Mouse (Mus musculus) midbrain, embryonic 12.5 days (tissue): ENCODE results near the gene Hmx3. TPM values are rescaled to one million over a fixed set of nuclear protein-coding genes. Genes with fewer than 3 reads are reported as not detected.
A peak's percentile ranks its signal among the peaks of the same experiment; 100 is the strongest.

ENCODE experiments used
- ATAC-seq: fragments of 200-750 bp; cut with Nextera tagmentation; 2 replicates; pipeline ENCODE4 v1.8.0; 2017; ENCODE audit warnings: low read depth, moderate TSS enrichment, moderate library complexity; ENCODE audit not compliant: low FRiP score
- H3K27ac ChIP-seq: fragments of 300-500 bp; sonication (generic); replicated peaks from 2 replicates; pipeline ENCODE4 v1.5.1; 2016; ENCODE audit warnings: mild to moderate bottlenecking
- H3K27me3 ChIP-seq: fragments of 300-500 bp; sonication (generic); 2 replicates; pipeline ENCODE4 v1.6.1; 2016; ENCODE audit warnings: mild to moderate bottlenecking
- H3K36me3 ChIP-seq: fragments of 300-500 bp; sonication (generic); 2 replicates; pipeline ENCODE4 v1.6.1; 2016
- H3K4me1 ChIP-seq: fragments of 300-500 bp; sonication (generic); 2 replicates; pipeline ENCODE4 v1.6.1; 2016
- H3K4me2 ChIP-seq: fragments of 300-500 bp; sonication (generic); replicated peaks from 2 replicates; pipeline ENCODE4 v1.6.1; 2016; ENCODE audit warnings: mild to moderate bottlenecking, moderate library complexity
- H3K4me3 ChIP-seq: fragments of 300-500 bp; sonication (generic); 2 replicates; pipeline ENCODE4 v1.5.1; 2016; ENCODE audit warnings: mild to moderate bottlenecking
- H3K9ac ChIP-seq: fragments of 300-500 bp; sonication (generic); replicated peaks from 2 replicates; pipeline ENCODE4 v1.6.1; 2016; ENCODE audit warnings: mild to moderate bottlenecking, moderate library complexity
- H3K9me3 ChIP-seq: fragments of 300-500 bp; sonication (generic); 2 replicates; pipeline ENCODE4 v1.6.1; 2016; ENCODE audit warnings: mild to moderate bottlenecking
- WGBS: fragments of 180-500 bp; shearing (Covaris S2); methylation state at CpG from one replicate; pipeline ENCODE4 v1.1.7; 2016; 5-methylcytosine and 5-hydroxymethylcytosine counted together
- polyA plus RNA-seq: library from polyadenylated mRNA; unstranded; fragments of >200 nt; fragmentation: Nextera tagmentation; extraction: Ambion mirVana; gene quantifications from 2 replicates; pipeline ENCODE4 v1.2.1, GENCODE M21; 2016

Gene Hmx3
- polyA plus RNA-seq, 1 experiment from 2014 or later: 0.11 TPM

DNA sequence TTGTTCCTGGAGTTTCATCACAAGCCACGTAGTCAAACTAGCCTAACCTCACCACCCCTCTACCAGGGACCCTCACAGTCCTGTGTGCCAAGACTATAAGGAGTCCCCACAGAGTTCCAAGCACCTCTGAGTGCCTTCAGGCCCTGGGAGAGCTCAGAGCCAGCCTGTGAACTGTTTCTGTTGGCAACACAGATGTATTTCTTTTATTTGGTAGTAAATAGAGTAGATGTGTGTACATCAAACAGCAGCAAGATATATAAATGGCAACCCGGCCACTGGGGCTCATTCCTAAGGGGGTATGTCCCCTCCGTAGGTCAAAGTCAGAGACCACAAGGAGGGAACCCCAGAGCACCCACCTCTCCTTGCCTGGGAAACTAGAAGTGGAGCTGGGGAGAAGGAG, 5.8 kb downstream of the Hmx3 start, which contains the start of gene Hmx2:
Gene Hmx2, plus strand, starts transcription at position 301 of the 400 bp plus-strand sequence.
- no peaks in the 10 kb centered on the region for H3K36me3 ChIP-seq
- peaks cover 98% of the 10 kb centered on the region for H3K27me3 ChIP-seq
- ATAC-seq: no peak
- 2% methylated on average over 3 of the region's 3 CpGs for WGBS
- no peak within 1 kb of the TSS for H3K9ac ChIP-seq
- H3K4me1 ChIP-seq: peaks cover 14% of the 10 kb centered on the region
- no peak within 1 kb of the TSS for H3K4me2 ChIP-seq
- H3K27ac ChIP-seq: no peak within 1 kb of the TSS
- no peaks in the 10 kb centered on the region for H3K9me3 ChIP-seq
- no peak within 1 kb of the TSS for H3K4me3 ChIP-seq

DNA sequence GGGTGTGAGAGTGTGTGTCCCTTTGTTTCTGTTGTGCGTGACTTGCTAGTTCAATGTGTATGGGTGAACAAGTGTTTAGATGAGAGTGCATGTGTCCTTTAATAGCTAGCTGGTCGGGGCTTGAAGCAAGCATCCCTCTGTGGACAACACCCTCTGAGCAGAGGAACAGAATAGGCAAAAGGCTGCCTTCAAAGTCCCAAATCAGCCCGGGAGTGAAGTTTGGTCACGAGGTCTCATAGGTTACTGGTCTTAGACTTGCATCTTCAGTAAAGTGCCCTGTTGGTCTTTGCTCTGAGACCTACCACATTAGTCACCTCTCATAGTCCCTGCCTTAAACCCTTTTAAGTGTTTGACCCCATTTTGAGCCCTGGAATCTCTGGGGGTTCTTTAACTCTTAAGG, 8.8 kb downstream of the Hmx3 start:
- Histone ChIP-seq H3K9me3 (no peaks in the 10 kb centered on the region), H3K4me2 (no peak overlapping the region), H3K4me1 (peaks cover 17% of the 10 kb centered on the region), H3K27ac (no peak overlapping the region), H3K27me3 (peaks cover 98% of the 10 kb centered on the region), H3K9ac (no peak overlapping the region), H3K4me3 (no peak overlapping the region), H3K36me3 (no peaks in the 10 kb centered on the region)
- 0% methylated on average over 4 of the region's 4 CpGs for WGBS
- ATAC-seq: no peak

DNA sequence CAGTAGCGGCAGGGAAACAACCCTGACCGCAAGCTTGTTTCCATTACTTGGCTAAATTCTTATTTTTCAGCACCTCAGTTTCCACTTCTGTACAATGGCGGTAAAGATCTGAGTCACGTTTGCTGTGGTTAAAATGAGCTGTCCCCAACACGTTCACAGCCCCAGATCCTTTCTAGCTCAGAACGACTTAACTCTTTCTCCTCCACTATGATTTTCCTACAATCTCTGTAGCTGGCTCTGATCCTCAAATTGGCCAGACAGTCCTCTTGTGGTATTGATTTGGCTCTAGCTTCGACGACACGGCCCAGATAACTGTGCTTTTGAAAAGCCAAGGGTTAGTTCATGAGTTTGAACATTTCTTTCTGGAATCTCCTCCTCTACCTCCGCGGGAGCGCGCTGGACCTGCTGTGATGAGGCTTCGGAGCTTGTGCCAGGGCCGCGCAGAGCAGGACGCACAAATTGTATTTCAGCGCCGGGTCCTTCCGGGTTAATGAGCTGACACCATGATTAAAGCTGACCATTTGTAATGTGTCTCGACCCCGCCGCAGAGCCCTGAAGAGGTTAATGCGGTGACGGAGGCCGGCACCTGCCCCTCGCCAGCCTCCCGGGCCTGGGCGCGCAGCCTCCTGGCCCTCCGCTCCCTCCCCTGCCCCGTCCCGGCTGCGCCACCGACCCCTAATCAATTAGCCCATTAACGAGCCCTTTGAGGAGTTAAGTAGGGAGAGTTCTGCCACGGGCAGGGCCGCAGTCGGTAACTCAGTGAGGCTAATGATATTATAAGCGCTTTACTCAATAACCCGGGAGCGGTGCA, 9.5 kb downstream of the Hmx3 start:
- Histone ChIP-seq H3K27ac (no peak overlapping the region), H3K27me3 (peaks cover 98% of the 10 kb centered on the region), H3K9ac (no peak overlapping the region), H3K9me3 (no peaks in the 10 kb centered on the region), H3K36me3 (no peaks in the 10 kb centered on the region), H3K4me2 (no peak overlapping the region), H3K4me3 (no peak overlapping the region), H3K4me1 (peaks cover 20% of the 10 kb centered on the region)
- under 1% methylated on average over 42 of the region's 42 CpGs for WGBS
- no peak for ATAC-seq

- Histone ChIP-seq H3K9me3 (no peaks in the 10 kb centered on the region), H3K9ac (no peak overlapping the region), H3K36me3 (no peaks in the 10 kb centered on the region), H3K27ac (no peak overlapping the region), H3K4me1 (peaks cover 20% of the 10 kb centered on the region), H3K4me2 (no peak overlapping the region), H3K4me3 (no peak overlapping the region), H3K27me3 (peaks cover 98% of the 10 kb centered on the region)
- 3% methylated on average over 5 of the region's 5 CpGs for WGBS
- no peak for ATAC-seq
Measured at GRCm38 (mm10) chr7:131552781-131553180, 10.1 kb downstream of the Hmx3 start.

DNA sequence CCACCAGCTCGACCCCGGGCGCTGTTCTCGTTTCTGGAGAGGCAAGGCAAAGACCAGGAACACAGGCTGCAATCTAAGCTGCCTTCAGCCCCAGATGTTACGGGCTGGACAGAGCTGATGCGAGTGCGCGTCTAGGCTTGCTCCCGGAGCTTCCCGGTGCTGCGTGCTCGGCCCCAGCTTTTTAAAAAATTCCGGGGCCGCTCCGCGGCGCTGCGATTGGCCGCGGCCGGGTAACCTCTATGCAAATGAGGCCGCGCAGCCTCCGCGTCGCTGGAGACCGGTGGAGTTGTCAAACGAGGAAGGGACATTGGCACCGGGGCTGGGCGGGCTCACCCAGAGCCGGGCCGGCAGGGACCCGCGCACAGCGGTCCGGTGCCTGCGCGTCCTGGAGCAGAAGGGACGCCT, 11.1 kb downstream of the Hmx3 start:
- Histone ChIP-seq H3K4me1 (peaks cover 20% of the 10 kb centered on the region), H3K9me3 (no peaks in the 10 kb centered on the region), H3K27me3 (peaks cover 98% of the 10 kb centered on the region), H3K4me2 (peak overlapping the region; percentile 67), H3K36me3 (no peaks in the 10 kb centered on the region), H3K4me3 (peak overlapping the region; percentile 42), H3K9ac (peak overlapping the region; percentile 29; the same call in 1 of the 2 replicates), H3K27ac (no peak overlapping the region)
- peak; percentile 52 for ATAC-seq
- WGBS: under 1% methylated on average over 39 of the region's 39 CpGs

DNA sequence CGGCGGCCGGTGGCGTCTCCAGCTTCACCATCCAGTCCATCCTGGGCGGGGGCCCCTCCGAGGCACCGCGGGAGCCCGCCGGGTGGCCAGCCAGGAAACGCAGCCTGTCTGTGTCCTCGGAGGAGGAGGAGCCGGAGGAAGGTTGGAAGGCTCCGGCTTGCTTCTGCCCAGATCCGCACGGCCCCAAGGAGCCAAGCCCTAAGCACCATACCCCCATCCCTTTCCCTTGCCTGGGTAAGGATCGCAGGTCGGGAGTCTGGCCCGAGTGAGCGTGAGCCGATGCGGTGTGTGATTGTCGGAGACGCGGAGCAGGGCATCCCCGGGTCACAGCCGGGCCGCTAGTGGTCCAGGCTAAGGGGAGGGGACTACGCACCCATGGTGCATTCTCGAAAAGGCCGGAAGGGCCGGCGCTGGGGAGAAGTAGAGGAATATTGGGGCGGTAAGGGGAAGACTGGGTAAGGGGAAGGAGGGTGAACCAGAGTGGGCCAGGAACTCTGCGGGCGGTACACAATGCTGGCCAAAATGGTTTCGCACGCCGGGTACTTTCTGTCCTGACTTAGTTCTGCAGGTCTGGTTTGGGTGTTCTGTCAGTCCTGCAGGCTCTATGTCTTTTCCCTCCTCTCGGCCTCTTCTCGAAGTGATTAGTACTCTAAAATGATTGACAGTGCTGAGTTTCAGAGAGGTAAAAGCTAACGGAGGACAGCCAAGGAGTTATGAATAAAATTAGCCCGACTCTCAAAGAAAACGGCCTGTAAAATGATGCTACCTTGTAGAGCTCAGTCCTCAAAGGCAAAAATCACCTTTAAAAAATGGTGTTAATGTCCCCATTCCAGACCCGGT, 11.9 kb downstream of the Hmx3 start:
- H3K27me3 ChIP-seq: peaks cover 96% of the 10 kb centered on the region
- H3K36me3 ChIP-seq: no peaks in the 10 kb centered on the region
- no peak overlapping the region for H3K27ac ChIP-seq
- H3K4me2 ChIP-seq: peak overlapping the region; percentile 67
- under 1% methylated on average over 45 of the region's 45 CpGs for WGBS
- peak overlapping the region; percentile 29; the same call in 1 of the 2 replicates for H3K9ac ChIP-seq
- ATAC-seq: peak; percentile 48; the same call in 1 of the 2 replicates
- no peaks in the 10 kb centered on the region for H3K9me3 ChIP-seq
- peak overlapping the region; percentile 42 for H3K4me3 ChIP-seq
- H3K4me1 ChIP-seq: peaks cover 20% of the 10 kb centered on the region

GRCm38 (mm10) chr7:131555301-131556081, 12.8 kb downstream of the Hmx3 start:
- peak overlapping the region; percentile 26 for H3K4me2 ChIP-seq
- peaks cover 87% of the 10 kb centered on the region for H3K27me3 ChIP-seq
- no peaks in the 10 kb centered on the region for H3K36me3 ChIP-seq
- WGBS: under 1% methylated on average over 67 of the region's 68 CpGs
- H3K27ac ChIP-seq: no peak overlapping the region
- no peak overlapping the region for H3K9ac ChIP-seq
- H3K4me1 ChIP-seq: peaks cover 20% of the 10 kb centered on the region
- ATAC-seq: no peak
- H3K4me3 ChIP-seq: peak overlapping the region; percentile 21
- H3K9me3 ChIP-seq: no peaks in the 10 kb centered on the region

DNA sequence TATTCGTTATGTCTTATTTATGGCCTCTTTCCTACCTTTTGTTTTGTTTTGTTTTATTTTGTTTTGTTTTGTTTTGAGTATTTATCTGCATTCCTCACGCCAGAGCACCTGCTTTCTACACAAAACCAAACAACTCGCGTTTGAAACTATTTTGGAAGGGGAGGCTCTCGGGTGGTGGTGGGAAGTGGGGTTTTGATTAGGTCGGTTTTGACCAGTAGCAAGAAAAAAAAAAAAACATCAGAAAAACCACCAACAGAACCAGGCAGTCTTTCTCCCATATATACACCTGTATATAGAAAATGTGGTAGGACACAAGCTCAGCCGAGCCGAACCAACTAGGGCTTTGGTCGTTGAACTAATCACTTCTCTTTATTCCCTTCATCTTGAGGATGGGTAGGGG, 13.4 kb downstream of the Hmx3 start:
- Histone ChIP-seq H3K27me3 (peaks cover 81% of the 10 kb centered on the region), H3K27ac (no peak overlapping the region), H3K36me3 (no peaks in the 10 kb centered on the region), H3K4me3 (peak overlapping the region; percentile 21; the same call in 1 of the 2 replicates), H3K4me2 (0 out of 2 replicates have a peak overlapping the region, but pooled peaks have one; percentile 26), H3K9ac (no peak overlapping the region), H3K9me3 (no peaks in the 10 kb centered on the region), H3K4me1 (peaks cover 23% of the 10 kb centered on the region)
- under 1% methylated on average over 9 of the region's 9 CpGs for WGBS
- ATAC-seq: no peak

- H3K4me3 ChIP-seq: 0 out of 2 replicates have a peak overlapping the region, but pooled peaks have one; percentile 4
- peaks cover 25% of the 10 kb centered on the region for H3K4me1 ChIP-seq
- no peaks in the 10 kb centered on the region for H3K36me3 ChIP-seq
- peaks cover 75% of the 10 kb centered on the region for H3K27me3 ChIP-seq
- H3K4me2 ChIP-seq: no peak overlapping the region
- H3K9me3 ChIP-seq: no peaks in the 10 kb centered on the region
- no peak overlapping the region for H3K9ac ChIP-seq
- ATAC-seq: no peak
- under 1% methylated on average over 37 of the region's 37 CpGs for WGBS
- H3K27ac ChIP-seq: no peak overlapping the region
Measured at GRCm38 (mm10) chr7:131556541-131557271, 14.0 kb downstream of the Hmx3 start.

- Histone ChIP-seq H3K4me3 (no peak overlapping the region), H3K27ac (no peak overlapping the region), H3K9ac (no peak overlapping the region), H3K27me3 (peaks cover 65% of the 10 kb centered on the region), H3K4me2 (no peak overlapping the region), H3K36me3 (peaks cover 10% of the 10 kb centered on the region), H3K4me1 (peaks cover 32% of the 10 kb centered on the region), H3K9me3 (no peaks in the 10 kb centered on the region)
- ATAC-seq: no peak
- 25% methylated on average over 2 of the region's 2 CpGs for WGBS
Measured at GRCm38 (mm10) chr7:131557751-131558150, 15.1 kb downstream of the Hmx3 start.
